Mouse (Mus musculus): Measurements from ENCODE around the gene 4930512M02Rik.
"Not testable (repeated sequence)": the region's sequence is repeated elsewhere in the genome, so short reads cannot be mapped to it uniquely, and the experiment has no call there.

The 4930512M02Rik gene

DNA sequence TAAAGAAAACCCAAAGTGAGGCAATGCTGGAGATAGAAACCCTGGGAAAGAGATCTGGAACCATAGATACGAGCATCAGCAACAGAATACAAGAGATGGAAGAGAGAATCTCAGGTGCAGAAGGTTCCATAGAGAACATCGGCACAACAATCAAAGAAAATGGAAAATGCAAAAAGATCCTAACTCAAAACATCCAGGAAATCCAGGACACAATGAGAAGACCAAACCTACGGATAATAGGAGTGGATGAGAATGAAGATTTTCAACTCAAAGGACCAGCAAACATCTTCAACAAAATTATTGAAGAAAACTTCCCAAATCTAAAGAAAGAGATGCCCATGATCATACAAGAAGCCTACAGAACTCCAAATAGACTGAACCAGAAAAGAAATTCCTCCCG is at the start of gene 4930512M02Rik:
Gene 4930512M02Rik, minus strand, starts transcription at position 101 of the 400 bp plus-strand sequence.
- not testable (repeated sequence) for H3K27me3 ChIP-seq (ENCODE audit: insufficient read depth, low read length); H3K4me3 ChIP-seq (replicated peaks; ENCODE audit: low read length); H3K36me3 ChIP-seq (ENCODE audit: insufficient read depth, low read length); H3K4me1 ChIP-seq (replicated peaks; ENCODE audit: low read depth, low read length)
- peaks cover 17% of the 10 kb centered on the region for H3K9me3 ChIP-seq (ENCODE audit: low read length)

DNA sequence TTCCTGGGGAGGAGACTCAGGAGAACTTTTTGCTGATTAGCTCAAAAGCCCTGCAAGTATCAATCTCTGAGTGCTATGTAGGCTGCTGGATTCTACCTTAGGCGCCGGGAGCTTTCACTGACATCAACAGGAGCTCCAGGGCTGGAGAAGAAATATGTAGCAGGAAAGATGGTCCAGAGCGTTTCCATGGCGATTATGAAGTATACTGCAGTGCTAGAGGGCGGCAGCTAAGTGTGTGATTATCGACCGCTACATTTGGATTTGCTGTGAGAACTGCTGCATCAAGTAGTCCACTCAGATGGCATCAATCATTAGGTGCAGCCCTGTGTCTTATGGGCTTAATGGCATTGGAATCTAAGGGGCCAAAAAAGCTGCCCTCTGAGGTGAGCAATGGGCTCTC is 49.5 kb upstream of the 4930512M02Rik start:
- Histone ChIP-seq H3K36me3 (ENCODE audit: insufficient read depth, low read length) (no peaks in the 10 kb centered on the region), H3K4me1 (replicated peaks; ENCODE audit: low read depth, low read length) (no peaks in the 10 kb centered on the region), H3K9me3 (ENCODE audit: low read length) (peaks cover 3% of the 10 kb centered on the region; the same call in 1 of the 2 replicates), H3K4me3 (replicated peaks; ENCODE audit: low read length) (no peak overlapping the region), H3K27me3 (ENCODE audit: insufficient read depth, low read length) (peaks cover 21% of the 10 kb centered on the region)
- TF ChIP-seq CTCF (conservative IDR thresholded peaks at IDR 0.05; ENCODE audit: low read length) (no peak), NANOG (IDR thresholded peaks at IDR 0.05; ENCODE audit: borderline replicate concordance, low read length) (no peak), POU5F1 (IDR thresholded peaks at IDR 0.05; ENCODE audit: borderline replicate concordance, low read length) (no peak)

DNA sequence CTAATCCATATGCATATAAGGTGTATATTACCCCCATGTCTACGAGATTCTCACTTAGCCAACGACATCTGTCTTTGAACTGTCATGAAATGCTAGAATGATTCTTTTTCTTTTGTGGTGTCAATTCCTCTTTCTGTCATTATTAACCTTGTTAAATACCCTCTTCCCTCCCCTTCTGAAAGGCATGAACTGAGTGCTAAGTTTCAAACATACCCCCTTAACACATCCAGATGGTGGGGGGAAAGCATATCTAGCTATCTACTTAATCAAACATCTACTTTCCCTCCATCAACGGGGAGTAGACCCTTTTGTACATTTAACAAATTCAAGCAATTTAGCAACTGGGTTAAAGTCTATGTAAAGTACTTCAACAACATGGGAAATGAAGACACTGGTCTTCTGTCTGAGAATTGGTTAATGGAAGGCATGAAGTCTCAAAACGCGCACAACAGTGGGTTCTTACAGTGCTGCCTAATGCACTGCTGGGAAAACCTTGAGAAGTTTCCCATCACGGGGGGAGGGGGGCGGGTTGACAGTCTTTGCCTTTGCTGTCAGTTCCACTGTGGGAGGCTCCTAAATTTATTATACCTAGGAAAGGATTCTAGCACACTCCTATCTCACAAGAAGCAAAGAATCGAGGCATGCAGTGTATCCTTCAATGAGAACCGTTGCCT is 48.6 kb upstream of the 4930512M02Rik start:
- no peaks in the 10 kb centered on the region for H3K4me1 ChIP-seq (replicated peaks; ENCODE audit: low read depth, low read length)
- peaks cover 17% of the 10 kb centered on the region; the same call in 1 of the 2 replicates for H3K27me3 ChIP-seq (ENCODE audit: insufficient read depth, low read length)
- TF ChIP-seq CTCF (conservative IDR thresholded peaks at IDR 0.05; ENCODE audit: low read length): no peak
- no peak for TF ChIP-seq NANOG (IDR thresholded peaks at IDR 0.05; ENCODE audit: borderline replicate concordance, low read length)
- no peak for TF ChIP-seq POU5F1 (IDR thresholded peaks at IDR 0.05; ENCODE audit: borderline replicate concordance, low read length)
- H3K4me3 ChIP-seq (replicated peaks; ENCODE audit: low read length): no peak overlapping the region
- H3K9me3 ChIP-seq (ENCODE audit: low read length): peaks cover 3% of the 10 kb centered on the region; the same call in 1 of the 2 replicates
- no peaks in the 10 kb centered on the region for H3K36me3 ChIP-seq (ENCODE audit: insufficient read depth, low read length)

DNA sequence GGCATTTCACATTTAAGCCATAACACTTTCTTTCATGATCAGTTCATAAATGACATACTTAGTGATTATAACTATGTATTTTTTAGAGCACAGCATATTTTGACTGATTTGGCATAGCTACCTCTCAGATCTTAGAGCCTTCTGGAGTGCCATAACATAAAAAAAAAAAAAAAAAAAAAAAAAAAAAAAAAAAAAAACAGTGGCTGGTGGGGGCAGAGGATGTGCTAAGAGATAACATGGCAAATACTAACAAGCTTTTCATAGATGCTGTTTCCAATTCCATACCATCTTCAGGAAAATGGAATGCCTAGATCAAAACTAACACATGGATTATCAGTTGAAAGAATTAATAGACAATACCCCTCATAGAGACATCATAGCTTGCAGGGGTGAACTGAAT is 47.4 kb upstream of the 4930512M02Rik start:
- Histone ChIP-seq H3K9me3 (ENCODE audit: low read length) (peaks cover 3% of the 10 kb centered on the region; the same call in 1 of the 2 replicates), H3K4me1 (replicated peaks; ENCODE audit: low read depth, low read length) (no peaks in the 10 kb centered on the region), H3K36me3 (ENCODE audit: insufficient read depth, low read length) (no peaks in the 10 kb centered on the region), H3K27me3 (ENCODE audit: insufficient read depth, low read length) (peaks cover 16% of the 10 kb centered on the region; the same call in 1 of the 2 replicates), H3K4me3 (replicated peaks; ENCODE audit: low read length) (no peak overlapping the region)
- TF ChIP-seq CTCF (conservative IDR thresholded peaks at IDR 0.05; ENCODE audit: low read length) (no peak), NANOG (IDR thresholded peaks at IDR 0.05; ENCODE audit: borderline replicate concordance, low read length) (no peak), POU5F1 (IDR thresholded peaks at IDR 0.05; ENCODE audit: borderline replicate concordance, low read length) (no peak)

DNA sequence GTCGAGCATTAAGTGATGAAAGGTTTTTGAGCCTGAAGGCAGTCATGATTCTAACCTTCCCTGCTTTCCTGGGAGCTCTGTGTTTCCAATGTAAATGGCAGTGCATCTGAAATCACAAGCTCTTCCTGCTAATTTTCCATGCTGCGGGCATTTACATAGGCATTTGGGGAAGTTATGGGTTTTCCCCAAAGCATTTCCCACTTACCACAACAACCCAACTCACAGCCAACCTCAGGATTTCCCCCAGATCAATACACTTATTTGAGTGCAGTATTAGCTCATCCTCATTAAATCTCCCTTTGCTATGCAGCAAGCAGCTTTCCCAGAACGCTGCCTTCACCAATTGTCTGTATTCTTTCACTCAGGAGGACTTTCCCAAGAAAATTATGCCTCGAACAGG is 45.3 kb upstream of the 4930512M02Rik start:
- Histone ChIP-seq H3K36me3 (ENCODE audit: insufficient read depth, low read length) (no peaks in the 10 kb centered on the region), H3K9me3 (ENCODE audit: low read length) (peaks cover 3% of the 10 kb centered on the region; the same call in 1 of the 2 replicates), H3K4me3 (replicated peaks; ENCODE audit: low read length) (no peak overlapping the region), H3K27me3 (ENCODE audit: insufficient read depth, low read length) (0 out of 2 replicates have a peak, but pooled peaks cover 7% of the 10 kb centered on the region), H3K4me1 (replicated peaks; ENCODE audit: low read depth, low read length) (no peaks in the 10 kb centered on the region)
- TF ChIP-seq NANOG (IDR thresholded peaks at IDR 0.05; ENCODE audit: borderline replicate concordance, low read length) (no peak), POU5F1 (IDR thresholded peaks at IDR 0.05; ENCODE audit: borderline replicate concordance, low read length) (no peak), CTCF (conservative IDR thresholded peaks at IDR 0.05; ENCODE audit: low read length) (no peak)

DNA sequence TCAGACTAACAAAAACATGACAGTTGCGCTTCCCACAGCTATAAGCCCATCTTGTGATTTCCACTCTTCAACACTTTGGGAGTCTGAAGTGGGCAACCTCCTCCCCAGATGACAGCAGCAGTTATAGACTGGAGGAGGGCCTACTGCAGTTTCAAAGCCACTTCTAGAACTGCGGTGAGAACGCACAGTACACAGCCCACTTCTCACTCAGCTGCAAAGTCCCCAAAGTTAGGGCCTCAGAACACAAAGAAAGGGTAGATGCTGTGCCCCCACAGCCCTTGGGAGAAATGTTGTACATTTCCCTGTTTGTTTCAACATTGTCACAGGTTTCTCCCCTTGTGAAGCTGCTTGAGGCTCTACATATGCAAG is 40.3 kb upstream of the 4930512M02Rik start:
- H3K4me1 ChIP-seq (replicated peaks; ENCODE audit: low read depth, low read length): no peaks in the 10 kb centered on the region
- H3K36me3 ChIP-seq (ENCODE audit: insufficient read depth, low read length): no peaks in the 10 kb centered on the region
- TF ChIP-seq CTCF (conservative IDR thresholded peaks at IDR 0.05; ENCODE audit: low read length): no peak
- no peak for TF ChIP-seq NANOG (IDR thresholded peaks at IDR 0.05; ENCODE audit: borderline replicate concordance, low read length)
- no peak for TF ChIP-seq POU5F1 (IDR thresholded peaks at IDR 0.05; ENCODE audit: borderline replicate concordance, low read length)
- H3K4me3 ChIP-seq (replicated peaks; ENCODE audit: low read length): no peak overlapping the region
- no peaks in the 10 kb centered on the region for H3K9me3 ChIP-seq (ENCODE audit: low read length)
- H3K27me3 ChIP-seq (ENCODE audit: insufficient read depth, low read length): no peaks in the 10 kb centered on the region

DNA sequence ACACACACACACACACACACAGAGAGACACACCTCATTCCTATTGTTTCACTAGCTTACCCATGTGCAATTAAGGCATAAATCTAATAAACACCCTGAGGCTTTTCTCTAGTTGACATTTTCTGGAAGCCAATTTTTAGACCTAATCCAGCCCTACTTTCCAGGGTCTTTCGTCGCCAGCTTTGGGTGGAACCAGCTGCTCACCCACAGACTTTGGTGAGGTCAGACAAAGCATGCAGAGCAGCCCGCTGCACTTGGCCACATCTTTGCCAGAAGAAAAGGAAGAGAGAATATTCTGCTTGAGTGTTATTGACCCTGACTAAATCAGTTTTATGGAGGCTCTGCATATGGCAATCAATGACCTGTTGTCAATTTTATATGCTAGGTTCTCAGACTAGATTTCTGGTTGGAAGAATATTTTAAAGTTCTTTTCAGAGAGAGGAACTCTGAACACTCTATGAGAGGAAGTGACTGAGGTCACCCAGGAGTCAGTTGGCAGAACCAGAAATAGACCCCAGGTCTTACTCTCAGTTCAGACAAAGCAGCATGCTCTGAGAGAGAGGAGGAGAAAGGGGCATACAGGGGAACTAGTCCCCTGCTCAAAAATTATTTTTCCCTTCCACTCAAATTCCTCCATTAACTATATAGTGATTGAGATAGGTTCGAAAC is 39.8 kb upstream of the 4930512M02Rik start:
- H3K4me1 ChIP-seq (replicated peaks; ENCODE audit: low read depth, low read length): no peaks in the 10 kb centered on the region
- H3K4me3 ChIP-seq (replicated peaks; ENCODE audit: low read length): no peak overlapping the region
- H3K9me3 ChIP-seq (ENCODE audit: low read length): no peaks in the 10 kb centered on the region
- no peaks in the 10 kb centered on the region for H3K36me3 ChIP-seq (ENCODE audit: insufficient read depth, low read length)
- no peak for TF ChIP-seq POU5F1 (IDR thresholded peaks at IDR 0.05; ENCODE audit: borderline replicate concordance, low read length)
- no peaks in the 10 kb centered on the region for H3K27me3 ChIP-seq (ENCODE audit: insufficient read depth, low read length)

DNA sequence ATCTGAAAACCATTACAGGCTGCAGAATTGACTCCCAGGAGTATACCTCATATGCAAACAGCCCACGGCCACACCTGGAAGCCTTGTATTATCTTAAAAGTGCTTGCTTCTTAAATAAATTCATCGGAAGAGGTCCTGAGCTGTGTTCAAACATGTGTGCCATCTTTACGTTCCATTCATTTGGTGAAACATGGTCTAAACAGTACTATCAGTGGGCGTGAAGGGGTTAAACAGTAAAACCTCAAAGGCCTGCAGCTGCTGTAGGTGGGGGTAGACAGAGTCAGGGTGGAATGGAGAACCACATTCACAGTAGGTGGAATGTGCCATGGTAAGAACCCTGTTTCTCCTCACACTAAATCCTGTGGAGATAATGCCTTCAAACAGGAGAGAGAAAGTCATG is 33.0 kb upstream of the 4930512M02Rik start:
- Histone ChIP-seq H3K36me3 (ENCODE audit: insufficient read depth, low read length) (no peaks in the 10 kb centered on the region), H3K27me3 (ENCODE audit: insufficient read depth, low read length) (no peaks in the 10 kb centered on the region), H3K4me1 (replicated peaks; ENCODE audit: low read depth, low read length) (peaks cover 5% of the 10 kb centered on the region), H3K9me3 (ENCODE audit: low read length) (no peaks in the 10 kb centered on the region), H3K4me3 (replicated peaks; ENCODE audit: low read length) (no peak overlapping the region)
- TF ChIP-seq NANOG (IDR thresholded peaks at IDR 0.05; ENCODE audit: borderline replicate concordance, low read length) (no peak), POU5F1 (IDR thresholded peaks at IDR 0.05; ENCODE audit: borderline replicate concordance, low read length) (no peak), CTCF (conservative IDR thresholded peaks at IDR 0.05; ENCODE audit: low read length) (no peak)

DNA sequence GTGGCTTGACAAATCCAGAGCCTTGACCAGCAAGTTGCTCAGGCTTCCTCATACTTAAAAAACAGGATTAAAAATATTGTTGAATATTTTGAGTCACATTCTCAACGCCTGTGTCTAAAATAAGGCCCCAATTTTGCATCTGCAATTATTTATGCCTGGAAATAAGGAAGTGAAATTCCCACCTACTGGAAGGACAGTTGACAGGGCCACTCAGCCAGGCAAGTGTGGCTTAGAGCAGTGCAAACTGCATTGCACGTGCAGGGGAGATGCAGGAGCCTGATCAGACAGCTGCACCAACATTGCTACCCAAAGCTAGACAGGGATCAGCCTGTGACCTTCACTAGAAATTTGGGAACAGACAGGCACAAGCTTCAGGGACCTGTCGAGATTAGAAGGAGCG is 31.2 kb upstream of the 4930512M02Rik start:
- Histone ChIP-seq H3K36me3 (ENCODE audit: insufficient read depth, low read length) (no peaks in the 10 kb centered on the region), H3K4me3 (replicated peaks; ENCODE audit: low read length) (no peak overlapping the region), H3K9me3 (ENCODE audit: low read length) (no peaks in the 10 kb centered on the region), H3K27me3 (ENCODE audit: insufficient read depth, low read length) (no peaks in the 10 kb centered on the region), H3K4me1 (replicated peaks; ENCODE audit: low read depth, low read length) (peaks cover 5% of the 10 kb centered on the region)
- no peak for TF ChIP-seq POU5F1 (IDR thresholded peaks at IDR 0.05; ENCODE audit: borderline replicate concordance, low read length)
- no peak for TF ChIP-seq CTCF (conservative IDR thresholded peaks at IDR 0.05; ENCODE audit: low read length)
- no peak for TF ChIP-seq NANOG (IDR thresholded peaks at IDR 0.05; ENCODE audit: borderline replicate concordance, low read length)
